Mouse (Mus musculus) liver, adult 2 months (tissue): ENCODE data around the gene Snd1.

Experiments
- CTCF ChIP-seq: fragments of 200-500 bp; IDR thresholded peaks from 2 replicates; pipeline ENCODE4 v1.5.1; 2011; ENCODE audit warnings: low read depth, low read length, control low read depth
- POLR2A ChIP-seq: fragments of 200-500 bp; IDR thresholded peaks from 2 replicates; pipeline ENCODE4 v1.6.1; 2011; ENCODE audit warnings: low read length, control low read depth; ENCODE audit not compliant: insufficient read depth; ENCODE audit errors: extremely low read depth

- TF ChIP-seq POLR2A = no peak
- no peak for TF ChIP-seq CTCF
Observed at GRCm38 (mm10) chr6:28504611-28505010, 29.7 kb downstream of the Snd1 start.
